Mouse (Mus musculus) olfactory bulb, adult 2 months (tissue): ENCODE data around the gene Rab11a. TPM values are rescaled to one million over a fixed set of nuclear protein-coding genes. Genes with fewer than 3 reads are reported as not detected.
"Not testable (repeated sequence)": the region's sequence is repeated elsewhere in the genome, so short reads cannot be mapped to it uniquely, and the experiment has no call there.

Experiments
- H3K27ac ChIP-seq: fragments of 200-500 bp; 2 replicates; pipeline ENCODE4 v1.5.1; 2012; ENCODE audit warnings: low read depth, low read length; ENCODE audit not compliant: insufficient read depth
- H3K4me1 ChIP-seq: fragments of 200-500 bp; 2 replicates; pipeline ENCODE4 v1.6.1; 2012; ENCODE audit warnings: low read length; ENCODE audit not compliant: control insufficient read depth, insufficient read depth
- H3K4me3 ChIP-seq: fragments of 200-500 bp; 2 replicates; pipeline ENCODE4 v1.5.1; 2012; ENCODE audit warnings: mild to moderate bottlenecking, low read depth, low read length, moderate library complexity; ENCODE audit not compliant: insufficient read depth
- CTCF ChIP-seq: fragments of 200-500 bp; IDR thresholded peaks from 2 replicates; pipeline ENCODE4 v1.5.1; 2012; ENCODE audit warnings: low read depth, mild to moderate bottlenecking, low read length, moderate library complexity; ENCODE audit not compliant: insufficient read depth
- POLR2A ChIP-seq: fragments of 200-500 bp; IDR thresholded peaks from 2 replicates; pipeline ENCODE4 v1.6.1; 2012; ENCODE audit warnings: mild to moderate bottlenecking, low read depth, low read length, moderate library complexity; ENCODE audit not compliant: insufficient read depth
- WGBS: fragments of 180-500 bp; shearing (Covaris S2); methylation state at CpG from one replicate; pipeline ENCODE4 v1.1.7; 2018; 5-methylcytosine and 5-hydroxymethylcytosine counted together
- polyA plus RNA-seq: library from polyadenylated mRNA; stranded (reverse); fragments of >200 nt; gene quantifications from 2 replicates; pipeline ENCODE4 v1.2.4, GENCODE M21; 2012; ENCODE audit warnings: low replicate concordance; ENCODE audit not compliant: missing spikeins, insufficient read depth, insufficient read length

Rab11a gene
- polyA plus RNA-seq, 1 experiment = not detected

DNA sequence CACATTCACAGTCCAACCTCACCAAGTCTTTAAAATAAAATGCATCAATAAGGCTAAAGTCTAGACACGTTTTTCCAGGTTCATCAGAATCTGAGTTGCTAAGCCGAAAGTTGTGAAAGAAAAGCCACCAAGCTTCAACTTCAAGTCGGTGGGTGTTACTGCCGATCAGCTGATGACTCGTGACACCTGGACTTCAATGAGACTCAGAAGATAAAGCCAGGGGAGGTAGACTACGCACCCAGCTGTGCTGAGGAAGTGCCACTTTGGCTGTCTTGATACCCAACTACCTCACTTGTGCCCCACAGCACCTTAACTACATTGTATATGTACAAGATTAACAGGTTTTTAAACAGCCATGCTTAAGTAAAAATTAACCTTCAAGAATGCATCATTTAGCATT, 3.4 kb downstream of the Rab11a start:
- 77% methylated on average over 6 of the region's 6 CpGs for WGBS
- Histone ChIP-seq H3K27ac (no peak overlapping the region), H3K4me1 (peaks cover 2% of the 10 kb centered on the region; the same call in 1 of the 2 replicates), H3K4me3 (no peak overlapping the region)
- TF ChIP-seq CTCF (no peak), POLR2A (no peak)

DNA sequence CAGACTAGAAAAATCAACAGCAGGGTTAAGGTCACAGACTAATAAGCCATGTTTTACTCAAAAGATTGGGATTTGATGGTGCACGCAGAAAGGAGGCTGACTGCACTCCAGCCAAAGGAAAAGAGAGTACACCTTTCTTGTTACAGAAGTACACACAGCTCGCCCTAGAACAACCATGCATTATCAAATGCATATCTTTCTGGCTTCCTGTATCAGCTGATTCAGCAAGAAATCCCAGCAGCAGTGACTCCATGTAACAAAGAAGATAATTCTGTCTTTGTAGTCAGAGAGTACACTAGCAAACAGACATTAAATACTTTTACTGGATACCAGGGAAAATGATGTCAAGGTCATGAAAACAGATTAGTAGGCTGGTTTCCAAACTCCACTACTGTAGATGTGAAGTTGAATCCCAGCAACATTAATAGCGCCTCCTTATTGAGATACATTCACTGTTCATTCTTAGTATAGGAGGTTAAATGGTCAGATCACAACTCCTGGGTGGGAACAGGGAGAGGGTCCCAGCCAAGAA, 6.5 kb downstream of the Rab11a start:
- WGBS = 89% methylated on average over 3 of the region's 3 CpGs
- Histone ChIP-seq H3K4me3 (no peak overlapping the region), H3K4me1 (peaks cover 2% of the 10 kb centered on the region; the same call in 1 of the 2 replicates), H3K27ac (no peak overlapping the region)
- TF ChIP-seq POLR2A = no peak
- TF ChIP-seq CTCF = no peak

DNA sequence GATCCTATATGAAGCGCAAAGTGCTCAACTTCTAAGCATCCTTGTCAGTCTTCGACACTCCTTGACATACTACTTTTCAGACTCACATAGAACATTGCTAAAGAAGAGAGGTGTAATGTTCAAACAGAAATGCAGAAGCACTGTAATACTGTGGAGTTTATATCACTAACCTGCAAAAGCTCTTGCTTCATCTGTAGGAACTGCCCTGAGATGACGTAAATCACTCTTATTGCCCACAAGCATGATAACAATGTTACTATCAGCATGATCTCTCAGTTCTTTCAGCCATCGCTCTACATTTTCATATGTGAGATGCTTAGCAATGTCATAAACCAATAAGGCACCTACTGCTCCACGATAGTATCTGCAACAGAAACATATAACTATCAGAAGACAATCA, 11.1 kb downstream of the Rab11a start:
- TF ChIP-seq POLR2A (no peak), CTCF (no peak)
- no peak overlapping the region for H3K27ac ChIP-seq
- H3K4me3 ChIP-seq = no peak overlapping the region
- WGBS = 98% methylated on average over 5 of the region's 5 CpGs
- no peaks in the 10 kb centered on the region for H3K4me1 ChIP-seq

DNA sequence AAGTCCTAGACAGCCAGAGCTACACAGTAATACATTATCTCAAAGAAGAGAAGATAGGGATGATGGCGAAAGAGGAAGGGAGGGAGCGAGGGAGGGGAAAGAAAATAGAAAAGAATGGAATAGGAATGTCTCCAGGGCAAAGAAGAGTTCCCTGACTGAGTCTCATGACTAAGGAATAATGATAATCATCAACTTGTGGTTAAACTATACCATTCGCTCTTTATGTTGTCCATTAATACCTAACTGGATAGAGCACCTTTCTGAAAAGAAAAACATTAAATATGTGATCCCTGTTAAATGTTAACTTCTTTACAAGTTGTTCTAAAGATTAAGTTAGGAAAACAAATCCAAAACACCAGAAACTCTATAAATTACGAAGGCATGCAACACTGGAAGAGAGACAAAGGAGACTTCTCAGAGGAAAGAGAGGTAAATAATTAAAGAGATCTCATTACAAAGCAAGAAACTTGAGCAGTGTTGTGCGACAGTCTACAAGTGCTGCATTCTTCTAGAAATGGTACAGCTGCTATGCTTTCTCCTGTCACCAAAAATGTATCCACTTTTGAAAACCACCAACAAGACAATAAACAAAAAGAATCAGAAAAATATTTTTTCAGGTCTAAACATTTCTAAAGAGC, 17.9 kb downstream of the Rab11a start:
- H3K4me1 ChIP-seq = no peaks in the 10 kb centered on the region
- H3K27ac ChIP-seq = no peak overlapping the region
- 88% methylated on average over 5 of the region's 5 CpGs for WGBS
- H3K4me3 ChIP-seq = no peak overlapping the region
- TF ChIP-seq POLR2A = no peak

DNA sequence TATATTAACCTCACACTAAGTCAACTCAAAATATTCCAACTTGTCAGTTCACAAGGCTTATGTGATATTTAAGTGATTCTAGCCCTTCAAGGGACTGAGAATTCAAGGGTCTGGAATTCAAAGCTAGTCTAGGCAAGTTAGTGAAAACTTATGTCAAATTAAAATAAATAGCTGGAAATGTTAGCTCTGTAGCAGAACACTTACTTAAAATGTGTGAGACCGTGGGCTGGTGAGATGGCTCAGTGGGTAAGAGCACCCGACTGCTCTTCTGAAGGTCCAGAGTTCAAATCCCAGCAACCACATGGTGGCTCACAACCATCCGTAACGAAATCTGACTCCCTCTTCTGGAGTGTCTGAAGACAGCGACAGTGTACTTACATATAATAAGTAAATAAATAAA, 27.3 kb downstream of the Rab11a start:
- not testable (repeated sequence) for H3K4me3 ChIP-seq, H3K4me1 ChIP-seq, H3K27ac ChIP-seq
- 91% methylated on average over 5 of the region's 5 CpGs for WGBS

DNA sequence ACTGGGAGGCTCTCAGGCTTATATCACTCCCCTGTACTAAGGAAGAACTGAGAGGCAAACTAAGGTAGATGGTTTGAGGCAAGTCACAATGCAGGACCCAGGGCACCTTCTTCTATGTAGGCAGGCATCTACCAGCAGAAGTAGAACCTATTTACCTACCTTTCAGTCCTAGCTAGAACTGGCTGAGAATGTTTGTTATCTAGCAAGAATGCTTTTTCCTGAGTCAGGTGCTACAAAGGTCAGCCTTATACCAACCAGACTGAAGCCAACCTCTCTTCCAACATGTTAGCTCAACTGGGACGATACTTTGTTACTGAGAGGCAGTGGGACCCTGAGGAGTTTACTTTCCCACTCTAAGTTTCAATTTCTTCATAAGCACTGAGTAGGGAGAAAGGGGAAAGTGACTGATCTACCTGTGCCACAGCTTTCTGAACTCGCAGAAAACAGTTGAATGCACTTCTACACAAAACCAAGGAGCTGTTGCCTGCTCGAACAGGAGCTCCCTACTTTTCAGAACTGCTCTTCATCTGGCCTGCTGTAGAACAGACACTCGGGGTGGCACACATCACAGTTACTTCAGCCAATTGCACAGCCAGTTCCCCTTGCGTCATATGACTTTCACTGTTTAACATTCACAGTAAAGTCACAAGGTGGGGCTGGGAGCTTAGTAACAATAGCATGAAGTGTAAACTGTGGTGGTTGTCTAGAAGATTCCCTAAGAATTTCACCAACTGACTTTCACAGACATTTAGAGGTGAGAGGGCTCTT, 33.3 kb downstream of the Rab11a start:
- H3K4me3 ChIP-seq = no peak overlapping the region
- WGBS = 87% methylated on average over 5 of the region's 5 CpGs
- H3K4me1 ChIP-seq = peaks cover 4% of the 10 kb centered on the region
- no peak overlapping the region for H3K27ac ChIP-seq
- TF ChIP-seq POLR2A (no peak), CTCF (no peak)

DNA sequence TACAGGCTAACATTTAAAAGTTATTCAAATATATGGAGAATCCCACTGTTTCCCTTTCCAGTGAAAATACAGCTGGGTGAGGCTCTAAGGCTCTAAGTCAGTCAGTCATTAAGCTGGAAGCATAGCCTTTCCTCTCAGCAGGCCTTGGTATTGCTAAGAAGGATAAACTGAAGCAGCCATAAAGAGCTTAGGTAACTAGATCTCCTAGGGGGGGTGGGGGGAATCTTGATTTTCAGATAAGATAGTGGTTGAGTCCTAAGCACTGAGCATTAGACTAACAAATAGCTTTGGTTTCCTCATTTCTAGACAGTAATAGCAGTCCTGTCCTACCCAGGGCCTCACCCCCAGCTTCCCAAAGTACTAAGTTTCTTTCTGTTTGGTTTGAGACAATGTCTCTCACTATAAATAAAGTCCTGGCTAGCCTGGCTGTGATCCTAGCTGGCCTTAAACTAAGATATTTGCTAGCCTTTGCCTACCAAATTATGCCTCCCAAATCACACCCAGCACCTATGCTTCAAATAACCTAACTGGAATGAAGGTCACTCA, 34.1 kb downstream of the Rab11a start:
- Histone ChIP-seq H3K4me3 (no peak overlapping the region), H3K27ac (no peak overlapping the region), H3K4me1 (peaks cover 4% of the 10 kb centered on the region)
- TF ChIP-seq CTCF = no peak
- TF ChIP-seq POLR2A = no peak

DNA sequence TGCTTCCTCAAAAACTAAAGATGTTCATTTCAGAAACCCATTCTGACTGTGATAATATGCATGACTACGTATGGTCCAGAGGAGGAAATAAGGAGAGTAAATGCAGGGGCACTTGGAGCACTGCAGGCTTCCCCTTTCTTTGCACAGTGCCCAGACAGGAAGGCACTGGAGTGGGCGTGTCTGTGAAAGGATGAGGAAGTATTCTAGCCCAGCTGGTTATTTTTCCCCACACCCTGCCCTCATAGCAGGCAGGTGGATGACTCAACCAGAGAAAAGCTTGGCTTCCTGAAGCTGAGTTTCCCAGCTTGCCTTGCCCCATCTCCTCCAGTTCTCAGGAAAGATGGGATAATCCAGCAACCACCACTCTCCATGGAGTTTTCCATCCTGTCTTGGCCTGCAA, 34.6 kb downstream of the Rab11a start:
- Histone ChIP-seq H3K4me3 (no peak overlapping the region), H3K27ac (no peak overlapping the region), H3K4me1 (peaks cover 4% of the 10 kb centered on the region)
- 73% methylated on average over 2 of the region's 2 CpGs for WGBS
- TF ChIP-seq CTCF (no peak), POLR2A (no peak)

DNA sequence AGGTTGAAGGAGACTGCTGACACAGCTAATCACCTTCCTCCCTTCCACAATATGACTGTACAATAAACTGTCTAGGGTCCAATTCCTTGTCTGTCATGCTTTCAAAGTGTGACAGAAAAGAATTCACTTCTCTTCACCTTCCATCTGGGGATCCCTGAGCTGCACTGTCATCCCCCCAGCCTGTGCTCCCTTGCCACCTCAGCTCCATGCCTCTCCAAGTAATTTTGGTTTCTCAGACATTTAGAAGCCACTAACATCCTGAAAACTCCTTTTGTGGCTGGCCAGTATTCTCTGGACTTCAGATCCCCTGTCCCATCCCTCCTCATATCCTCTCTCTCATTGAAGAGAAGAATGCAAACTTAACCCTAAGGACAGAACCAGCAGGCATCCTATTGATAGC, 35.2 kb downstream of the Rab11a start:
- TF ChIP-seq CTCF = no peak
- H3K27ac ChIP-seq = no peak overlapping the region
- no peak overlapping the region for H3K4me3 ChIP-seq
- H3K4me1 ChIP-seq = peaks cover 4% of the 10 kb centered on the region
